Mouse (Mus musculus) heart, adult 8-10 months (tissue): ENCODE measurements at regions not wholly inside any gene's neighbourhood (a gene's known extent, or its start where the extent isn't known, plus 50 kb on each side); places are given as distances from the start of the nearest gene placed in this dataset.

ENCODE experiments used
- DNase-seq: peaks from one replicate; pipeline ENCODE4 v3.0.0; 2022; ENCODE audit warnings: low spot score

DNA sequence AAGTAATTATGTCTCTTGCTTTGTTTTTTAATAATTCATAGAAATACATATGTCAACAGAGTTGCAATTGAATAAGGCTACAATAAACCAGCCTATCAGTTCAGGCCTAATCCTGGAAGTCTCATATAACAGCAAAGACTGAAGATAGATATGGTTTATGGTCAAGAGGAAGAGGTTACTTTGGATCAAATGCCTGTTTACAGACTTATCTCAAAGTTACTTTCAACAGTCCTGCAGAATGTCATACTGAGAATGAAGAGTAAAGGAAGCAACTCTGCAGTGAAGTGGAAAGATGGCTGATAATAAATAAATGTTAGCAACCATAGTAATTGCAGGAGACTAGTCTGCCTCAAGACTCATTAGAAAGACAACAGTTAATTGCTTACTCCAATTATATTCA, 684.8 kb upstream of the Vstm2a start:
- DNase-seq = no peak

DNA sequence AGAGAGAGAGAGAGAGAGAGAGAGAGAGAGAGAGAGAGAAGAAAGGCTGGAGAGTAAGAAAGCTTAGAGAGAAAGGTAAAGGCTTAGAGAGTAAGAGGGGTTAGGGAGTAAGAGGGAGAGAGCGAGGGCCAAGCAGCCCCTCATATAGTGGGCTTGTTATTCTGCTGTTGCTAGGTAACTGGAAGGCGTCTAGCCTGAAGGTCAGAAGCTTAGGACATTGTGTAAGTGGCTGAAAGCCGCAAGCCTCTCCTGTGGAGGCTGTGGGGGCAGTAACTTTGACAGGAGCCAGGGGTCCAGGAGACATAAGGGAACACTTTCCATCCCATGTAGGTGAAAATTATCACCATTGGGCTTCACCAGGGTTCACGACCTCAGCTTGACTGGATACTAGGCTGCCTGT, 637.6 kb upstream of the Vstm2a start:
- no peak for DNase-seq

DNA sequence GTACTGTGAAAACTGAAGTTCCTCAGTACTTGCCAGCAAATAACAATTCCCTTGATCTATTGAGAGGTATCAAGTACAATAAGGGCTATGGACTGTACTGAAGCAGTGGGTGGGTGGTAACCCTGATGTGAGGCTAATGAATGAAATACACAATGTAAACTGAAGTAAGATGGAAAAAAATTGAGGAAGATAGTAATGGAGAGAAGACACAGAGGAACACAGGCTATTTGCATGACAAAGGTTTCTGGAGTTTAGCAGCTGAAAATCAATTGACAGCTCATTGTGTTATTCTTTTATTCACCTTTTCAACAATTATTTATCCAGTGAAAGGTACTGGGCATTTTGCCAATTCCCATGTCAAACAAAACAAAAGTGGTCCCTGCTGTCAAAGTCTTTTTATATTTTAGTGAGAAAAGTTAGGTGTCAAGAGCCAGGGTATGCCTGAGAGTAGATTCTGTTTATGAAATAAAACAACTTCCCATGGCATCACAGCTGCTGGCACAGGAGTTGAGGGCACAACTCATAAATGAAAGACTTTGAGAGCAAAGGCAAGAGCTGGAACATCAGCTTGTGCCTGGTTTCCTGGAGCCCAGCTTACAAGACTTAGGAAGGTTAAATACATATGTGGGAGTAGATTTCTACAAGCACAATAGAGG, 608.4 kb upstream of the Vstm2a start:
- DNase-seq = no peak

DNA sequence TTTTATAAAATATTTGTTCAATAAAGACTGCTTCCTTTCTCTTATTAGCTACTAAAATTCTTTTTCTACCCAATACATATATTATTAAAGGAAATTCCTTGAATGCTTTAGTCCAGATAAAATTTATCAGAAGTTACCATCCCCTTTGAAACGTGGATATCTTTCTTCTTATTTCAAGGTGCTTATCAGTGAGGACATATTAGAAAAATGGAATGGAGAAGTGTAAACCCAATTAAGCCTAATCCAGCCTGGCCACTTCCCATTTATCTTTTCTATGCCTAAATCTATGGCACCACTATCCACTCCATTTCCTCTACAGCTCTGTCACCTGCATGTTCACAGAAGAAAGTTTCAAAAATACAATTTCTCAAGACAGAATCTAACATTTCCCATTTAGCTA, 568.5 kb upstream of the Vstm2a start:
- no peak for DNase-seq

DNA sequence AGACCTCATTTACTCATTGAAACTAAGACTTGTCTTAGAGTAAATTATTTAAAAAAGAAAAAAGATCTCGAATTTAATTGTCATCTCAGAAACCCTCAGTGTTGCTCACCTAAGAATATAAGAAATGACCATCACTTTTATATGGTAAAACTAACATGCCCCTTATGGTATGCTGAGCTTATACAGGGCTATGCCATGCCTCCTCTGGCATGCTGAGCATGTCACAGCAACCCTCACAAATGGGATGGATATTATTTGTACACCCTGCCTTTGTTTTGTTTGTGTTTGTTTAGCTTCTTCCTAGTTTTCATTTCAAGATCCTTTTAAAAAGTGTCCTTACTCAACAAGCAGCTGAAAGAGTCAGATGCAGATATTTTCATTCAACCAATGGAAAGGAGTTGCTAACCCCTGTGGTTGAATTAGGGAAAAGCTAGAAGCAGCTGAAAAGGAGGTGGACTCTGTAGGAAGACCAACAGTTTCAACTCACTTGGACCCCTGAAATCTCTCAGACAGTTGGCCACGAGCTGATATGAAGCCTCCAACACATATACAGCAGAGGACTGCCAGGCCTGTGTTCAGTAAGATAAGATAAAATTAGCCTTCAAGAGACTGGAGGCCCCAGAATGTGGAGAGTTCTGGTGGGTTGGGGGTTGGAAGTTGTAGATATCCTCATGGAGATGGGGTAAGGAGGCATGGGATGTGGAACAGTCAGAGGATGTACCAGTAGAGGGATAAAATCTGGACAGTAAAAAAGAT, 559.3 kb upstream of the Vstm2a start:
- no peak for DNase-seq

DNA sequence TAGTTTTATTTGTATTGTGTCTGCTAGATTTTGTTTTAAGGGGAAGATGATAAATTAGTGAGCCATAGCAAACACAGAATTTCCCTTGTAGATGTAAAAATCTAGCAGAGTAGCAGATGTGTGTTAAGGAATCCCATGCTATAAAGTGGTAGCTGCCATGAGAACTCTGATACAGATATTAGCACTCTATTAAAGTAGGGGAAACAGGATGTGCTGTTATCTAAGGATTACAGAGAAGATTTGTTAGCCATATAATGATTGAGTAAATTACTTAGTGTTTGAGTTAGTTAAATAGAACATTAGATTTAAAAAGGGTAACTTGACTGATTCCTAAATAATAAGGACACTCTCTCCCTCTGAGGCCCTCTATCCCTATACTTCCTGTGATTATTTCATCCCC, 541.5 kb upstream of the Vstm2a start:
- DNase-seq = no peak

DNA sequence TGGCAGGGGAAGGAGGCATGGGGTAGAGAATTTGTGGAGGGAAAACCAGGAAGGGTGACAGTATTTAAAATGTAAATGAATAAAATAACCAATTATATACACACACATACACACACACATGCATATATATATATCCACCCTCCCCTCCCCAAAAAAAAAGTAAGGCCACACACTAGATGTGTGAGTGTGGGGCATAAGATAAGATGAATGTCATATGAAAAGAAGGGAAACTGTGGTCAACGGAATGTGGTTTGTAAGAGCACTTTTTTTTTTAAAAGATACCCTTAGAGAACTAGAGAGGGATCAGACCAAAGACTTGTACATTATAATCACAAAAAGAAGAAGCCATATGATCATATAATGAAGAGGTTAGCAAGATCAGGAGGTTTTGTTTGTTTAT, 540.0 kb upstream of the Vstm2a start:
- no peak for DNase-seq

DNA sequence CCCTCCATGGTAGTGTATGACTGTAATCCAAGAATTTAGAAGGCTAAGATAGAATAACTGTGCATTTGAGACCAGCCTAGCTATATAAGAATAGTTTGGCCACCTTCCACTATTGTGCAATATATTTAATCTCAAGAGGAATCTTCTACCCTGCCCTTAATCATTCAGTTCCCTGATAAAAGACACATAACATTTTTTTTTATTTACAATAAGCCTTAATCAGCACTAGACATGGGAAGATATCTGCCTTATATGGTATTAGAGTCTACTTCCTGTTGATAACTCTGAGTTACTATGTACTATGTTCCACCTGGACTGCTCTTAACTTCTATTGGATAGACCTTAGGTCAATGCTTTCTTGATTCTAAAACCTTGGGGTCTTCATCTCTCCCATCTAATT, 519.9 kb upstream of the Vstm2a start:
- no peak for DNase-seq

DNA sequence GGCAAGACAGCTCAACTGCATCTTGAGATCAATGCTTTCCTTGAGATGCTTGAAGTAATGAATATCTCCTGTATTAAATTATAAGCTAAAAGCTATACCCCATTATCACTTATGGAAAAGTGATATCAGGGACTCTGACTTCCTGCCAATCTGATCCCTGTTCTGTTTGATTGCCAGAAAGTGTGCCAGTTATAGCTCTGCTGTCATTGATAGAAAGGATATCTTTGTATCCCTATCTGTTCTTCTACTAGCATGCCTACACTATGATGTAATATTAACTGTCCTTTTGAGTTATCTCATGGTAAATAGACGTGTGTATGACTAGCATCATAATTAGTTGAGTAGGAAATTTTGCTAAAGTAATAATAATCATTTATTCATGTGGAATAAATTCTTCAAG, 501.5 kb upstream of the Vstm2a start:
- no peak for DNase-seq

DNA sequence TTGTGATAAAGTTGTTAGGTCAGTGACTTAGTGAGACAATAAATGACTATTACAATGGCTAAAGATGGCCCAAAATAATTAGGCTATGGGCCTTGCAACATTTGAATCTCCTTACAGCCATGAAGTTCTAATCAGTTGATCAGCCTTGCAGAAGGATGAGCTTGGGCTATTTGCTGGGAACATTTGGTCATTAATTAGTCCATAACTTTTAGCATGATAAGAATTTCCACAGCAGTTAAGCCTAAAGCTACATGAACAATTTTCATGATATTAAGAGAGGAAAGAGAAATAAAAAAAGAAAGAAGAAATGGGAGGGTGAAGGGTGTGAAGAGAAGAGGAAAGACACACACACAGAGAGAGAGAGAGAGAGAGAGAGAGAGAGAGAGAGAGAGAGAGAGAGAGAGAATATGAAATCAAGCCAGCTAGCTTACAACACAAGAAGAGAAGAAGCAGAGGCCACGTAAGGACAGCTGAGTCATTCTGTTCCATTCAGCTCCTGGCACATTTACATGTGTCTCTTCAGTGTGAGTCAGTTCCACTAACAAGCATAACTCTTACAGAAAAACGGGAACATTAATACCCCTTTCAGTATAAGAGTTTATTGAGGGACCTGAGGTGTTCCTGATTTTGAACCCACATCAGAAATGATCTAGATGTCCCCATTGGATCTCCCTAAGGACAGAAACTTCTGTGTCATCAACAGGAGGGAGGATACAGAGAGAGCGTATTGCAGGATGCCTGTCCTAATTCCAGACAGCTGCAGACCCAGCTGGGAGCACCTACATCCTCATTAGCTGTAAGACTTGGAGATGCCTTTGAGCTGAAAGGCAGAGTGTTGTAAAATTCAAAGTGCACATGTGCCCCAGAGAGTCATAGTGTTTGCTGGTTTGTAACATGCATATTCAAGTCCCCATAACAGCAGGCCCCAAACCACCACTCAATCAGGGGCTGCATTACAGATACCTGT, 487.6 kb upstream of the Vstm2a start:
- peak; percentile 57 for DNase-seq
